Mouse (Mus musculus) gastrocnemius, postnatal 10 days (tissue): Measurements from ENCODE around the gene Cd320. TPM values are rescaled to one million over a fixed set of nuclear protein-coding genes. Genes with fewer than 3 reads are reported as not detected.
"Not testable (repeated sequence)": the region's sequence is repeated elsewhere in the genome, so short reads cannot be mapped to it uniquely, and the experiment has no call there.

ENCODE experiments used
- DNase-seq: peaks from one replicate; pipeline ENCODE4 v3.0.0; 2021; ENCODE audit warnings: mixed read lengths
- total RNA-seq, 2 experiments: library from RNA; stranded (reverse); gene quantifications; 2 replicates each; pipeline ENCODE4 v1.2.3; 2021

The Cd320 gene
- total RNA-seq, 2 experiments from 2014 or later: 15.0 to 16.5 TPM

GRCm38 (mm10) chr17:33824997-33825330 is 17.9 kb upstream of the Cd320 start:
- DNase-seq: not testable (repeated sequence)

GRCm38 (mm10) chr17:33825462-33825861 is 17.4 kb upstream of the Cd320 start:
- no peak for DNase-seq

- peak; percentile 68 for DNase-seq
Observed at GRCm38 (mm10) chr17:33826850-33827249, 16.0 kb upstream of the Cd320 start.

- DNase-seq: no peak
Observed at GRCm38 (mm10) chr17:33828892-33829291, 14.0 kb upstream of the Cd320 start.

- DNase-seq: no peak
Observed at GRCm38 (mm10) chr17:33829561-33829960, 13.3 kb upstream of the Cd320 start.

GRCm38 (mm10) chr17:33844196-33844595 is 1.3 kb downstream of the Cd320 start:
- no peak for DNase-seq

- no peak for DNase-seq
Observed at GRCm38 (mm10) chr17:33848139-33848538, 5.2 kb downstream of the Cd320 start.

- no peak for DNase-seq
Observed at GRCm38 (mm10) chr17:33851331-33851730, 8.4 kb downstream of the Cd320 start.

GRCm38 (mm10) chr17:33857816-33858215 is 14.9 kb downstream of the Cd320 start:
- DNase-seq: no peak

- peak; percentile 40 for DNase-seq
Observed at GRCm38 (mm10) chr17:33865330-33866030, 22.6 kb downstream of the Cd320 start.

GRCm38 (mm10) chr17:33873537-33873936 is 30.6 kb downstream of the Cd320 start, which contains the start of gene Gm7029:
Gene Gm7029, plus strand, starts transcription at chr17:33873837.
- not testable (repeated sequence) for DNase-seq

GRCm38 (mm10) chr17:33874411-33874810 is 31.5 kb downstream of the Cd320 start:
- no peak for DNase-seq

- DNase-seq: not testable (repeated sequence)
Observed at GRCm38 (mm10) chr17:33875797-33876196, 32.9 kb downstream of the Cd320 start.

- DNase-seq: not testable (repeated sequence)
Observed at GRCm38 (mm10) chr17:33884320-33884719, 41.4 kb downstream of the Cd320 start.

- DNase-seq: not testable (repeated sequence)
Observed at GRCm38 (mm10) chr17:33887802-33888201, 44.9 kb downstream of the Cd320 start.

GRCm38 (mm10) chr17:33888230-33888629 is 45.3 kb downstream of the Cd320 start:
- not testable (repeated sequence) for DNase-seq

GRCm38 (mm10) chr17:33889941-33890532 is 47.1 kb downstream of the Cd320 start:
- not testable (repeated sequence) for DNase-seq

GRCm38 (mm10) chr17:33890533-33891059 is 47.7 kb downstream of the Cd320 start, which contains the start of gene Kifc1:
Gene Kifc1, minus strand, starts transcription at chr17:33890661.
- peak; percentile 98 for DNase-seq

GRCm38 (mm10) chr17:33891357-33891756 is 48.5 kb downstream of the Cd320 start:
- no peak for DNase-seq

GRCm38 (mm10) chr17:33891892-33892291 is 49.0 kb downstream of the Cd320 start:
- not testable (repeated sequence) for DNase-seq

- DNase-seq: no peak
Observed at GRCm38 (mm10) chr17:33892429-33892828, 49.5 kb downstream of the Cd320 start.

- DNase-seq: not testable (repeated sequence)
Observed at GRCm38 (mm10) chr17:33893011-33893410, 50.1 kb downstream of the Cd320 start.

- DNase-seq: no peak
Observed at GRCm38 (mm10) chr17:33897114-33897794, 54.4 kb downstream of the Cd320 start.
